Mouse (Mus musculus) layer of hippocampus, adult 18-20 months (tissue): ENCODE measurements around the gene Fam170b. TPM values are rescaled to one million over a fixed set of nuclear protein-coding genes. Genes with fewer than 3 reads are reported as not detected.
A peak's percentile ranks its signal among the peaks of the same experiment; 100 is the strongest.

Experiments used
- DNase-seq, 2 experiments: peaks; one replicate each; pipeline ENCODE4 v3.0.0; 2022; ENCODE audit warnings: low spot score in 2 of 2
- long read RNA-seq: library from polyadenylated mRNA; stranded (forward); transcript quantifications from one replicate; pipeline ENCODE4 v2.0.0, GENCODE M21; 2021
- total RNA-seq, 2 experiments: library from RNA; stranded (reverse); gene quantifications; 2 replicates each; pipeline ENCODE4 v1.2.3; 2021

Gene Fam170b
- total RNA-seq: not detected
- long read RNA-seq: 0 reads

DNA sequence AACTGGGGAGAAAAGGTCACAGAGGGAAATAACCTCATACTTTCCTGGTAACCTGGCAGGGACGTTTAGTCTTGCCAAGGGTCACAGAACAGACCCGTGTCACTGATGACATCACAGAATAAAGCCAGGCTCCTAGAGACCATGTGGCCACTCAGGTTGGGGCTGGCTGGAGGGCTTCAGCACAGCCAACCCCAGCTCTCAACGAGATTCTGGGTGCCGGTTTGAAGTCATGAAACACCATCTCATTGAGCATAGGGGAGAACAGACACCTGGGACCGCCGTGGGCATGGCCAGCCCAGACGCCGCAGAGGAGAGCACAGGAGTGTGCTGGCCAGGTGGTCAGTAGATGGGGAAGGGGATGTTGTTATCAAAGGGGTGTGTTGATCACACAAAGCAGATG, at the start of gene Fam170b:
Fam170b (plus strand) TSS at position 116 of the 400 bp plus-strand sequence.
- no peak for DNase-seq

DNA sequence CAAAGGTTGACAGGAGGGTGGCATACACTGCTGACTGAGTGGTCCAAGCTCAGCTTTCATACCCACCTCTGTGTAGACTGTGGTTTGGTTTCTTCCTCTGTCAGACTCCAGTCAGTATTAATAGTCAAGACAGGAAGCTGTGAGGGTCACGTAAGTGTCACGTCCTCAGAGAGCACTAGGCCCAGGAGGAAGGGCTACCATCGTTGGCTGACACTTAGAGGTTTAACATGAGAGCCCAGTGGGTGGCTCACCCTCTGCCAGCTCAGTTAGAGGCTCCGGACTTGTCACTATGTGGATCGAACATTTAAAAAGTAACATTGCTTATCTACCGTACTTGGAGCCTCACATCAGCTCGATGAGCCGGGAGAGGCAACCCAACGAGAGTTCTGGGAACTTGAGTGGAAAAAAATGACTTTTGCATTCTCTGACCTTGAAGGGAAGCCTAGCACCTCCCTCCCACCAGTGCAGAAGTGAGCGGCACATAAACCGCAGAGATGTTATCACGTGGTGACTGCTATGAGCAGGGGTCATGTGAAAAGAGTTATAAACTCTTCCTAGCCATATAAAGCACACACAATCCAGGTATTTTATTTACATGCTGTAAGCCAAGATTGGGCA, 49.5 kb upstream of the Fam170b start:
- no peak for DNase-seq

DNA sequence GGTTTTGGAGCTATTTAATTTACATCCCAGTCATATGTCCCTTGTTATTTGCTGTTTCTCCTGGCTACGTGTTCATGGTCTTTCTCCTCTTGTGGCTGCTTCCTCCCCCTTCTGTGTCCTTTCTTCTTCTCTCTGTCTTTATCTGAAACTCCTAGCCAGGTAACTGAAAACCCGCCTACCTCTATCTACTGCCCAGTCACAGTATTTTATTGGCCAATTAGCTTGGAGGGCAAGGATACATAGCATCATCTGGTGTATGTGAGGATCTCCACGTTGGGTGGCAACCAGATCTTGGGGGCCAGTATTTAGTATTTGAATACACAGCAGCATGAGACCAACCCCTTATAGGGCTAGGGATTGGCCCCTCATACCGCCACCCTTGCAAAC, 49.0 kb upstream of the Fam170b start:
- DNase-seq: no peak

DNA sequence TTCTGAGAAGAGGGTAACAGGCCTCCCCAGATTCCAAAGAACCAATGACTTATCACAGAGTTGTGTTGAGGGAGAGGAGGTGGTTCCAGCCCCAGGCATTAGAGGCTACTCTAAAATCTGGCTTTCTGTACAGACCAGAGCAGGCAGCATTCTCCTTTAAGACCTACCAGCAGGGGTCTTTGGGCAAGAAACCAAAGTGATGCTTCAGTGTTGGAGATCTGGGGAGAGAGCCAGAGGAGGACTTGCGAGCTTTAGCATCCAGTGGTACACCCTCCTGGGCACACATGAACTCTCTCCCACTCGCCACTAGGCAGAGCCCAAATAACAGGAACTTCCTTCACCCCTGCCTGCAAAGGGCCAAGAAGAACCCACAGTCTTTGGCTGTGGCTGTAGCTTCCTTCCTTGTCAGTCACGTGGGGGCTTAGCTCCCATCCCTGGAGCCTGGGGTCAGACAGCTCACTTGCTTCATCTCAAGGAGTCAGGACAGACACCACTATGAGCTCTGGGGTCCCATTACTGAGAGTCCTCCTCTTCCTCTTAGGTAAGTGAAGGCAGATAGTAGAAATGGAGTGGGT, 48.1 kb upstream of the Fam170b start, which contains the start of gene Tmem273:
Tmem273 (plus strand) TSS at position 408 of the 575 bp plus-strand sequence.
- peak in 1 of 2 experiments; percentile 1 for DNase-seq

DNA sequence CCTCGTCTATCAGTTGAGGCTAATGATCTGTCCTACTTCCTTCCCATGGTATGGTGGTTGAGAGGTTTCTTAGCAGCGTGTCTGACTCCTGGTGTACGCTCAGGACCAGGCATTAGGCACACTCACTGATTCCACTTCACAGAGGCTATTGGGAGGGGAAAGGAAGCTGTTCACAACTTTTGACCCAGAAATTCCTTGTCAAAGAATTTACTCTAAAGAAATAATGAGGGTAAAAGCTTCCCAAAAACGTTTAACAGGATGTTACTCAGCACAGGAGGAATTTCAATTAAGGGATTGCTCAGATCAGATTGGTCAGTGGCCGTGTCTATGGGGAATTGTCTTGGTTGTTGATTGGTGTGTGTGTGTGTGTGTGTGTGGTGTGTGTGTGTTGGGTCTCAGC, 46.1 kb upstream of the Fam170b start:
- DNase-seq: no peak

DNA sequence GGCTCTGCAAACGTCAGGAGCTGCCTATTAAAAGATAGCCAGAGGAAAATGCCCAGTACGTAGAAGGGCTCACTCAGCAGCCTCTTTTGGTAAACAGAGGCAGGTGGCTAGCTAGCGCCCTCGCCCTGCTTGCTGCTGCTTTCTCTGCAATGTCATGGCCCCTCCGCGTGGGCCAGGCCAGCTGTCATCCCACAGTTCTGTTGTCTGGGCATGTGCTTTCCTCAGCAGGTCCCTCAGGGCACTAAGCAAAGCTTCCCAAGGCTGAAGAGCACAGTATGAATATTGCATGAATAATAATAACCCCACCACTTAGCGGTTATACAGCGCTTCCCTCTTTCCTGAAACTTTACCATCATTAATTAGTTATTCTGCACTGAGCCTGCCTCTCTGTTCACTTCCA, 37.4 kb upstream of the Fam170b start:
- DNase-seq: no peak

DNA sequence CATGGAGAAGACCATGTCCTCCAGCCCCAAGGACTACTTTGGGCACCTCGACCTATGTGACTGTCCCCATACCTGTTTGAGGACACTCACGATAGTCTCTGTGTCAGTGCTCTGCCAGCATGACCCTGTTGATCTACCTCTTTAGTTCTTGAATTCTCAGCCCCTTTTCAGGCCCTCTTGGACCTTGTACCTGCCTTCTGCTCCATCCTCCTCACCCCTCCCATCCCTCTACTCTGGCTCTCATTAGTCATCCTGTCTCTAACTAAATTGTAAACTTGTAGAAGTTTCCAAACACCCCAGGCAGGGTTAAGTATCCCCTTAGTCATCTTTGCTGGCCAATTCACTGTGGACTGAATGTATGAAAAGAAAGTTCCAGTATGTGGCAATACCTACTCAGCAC, 36.0 kb upstream of the Fam170b start:
- no peak for DNase-seq

DNA sequence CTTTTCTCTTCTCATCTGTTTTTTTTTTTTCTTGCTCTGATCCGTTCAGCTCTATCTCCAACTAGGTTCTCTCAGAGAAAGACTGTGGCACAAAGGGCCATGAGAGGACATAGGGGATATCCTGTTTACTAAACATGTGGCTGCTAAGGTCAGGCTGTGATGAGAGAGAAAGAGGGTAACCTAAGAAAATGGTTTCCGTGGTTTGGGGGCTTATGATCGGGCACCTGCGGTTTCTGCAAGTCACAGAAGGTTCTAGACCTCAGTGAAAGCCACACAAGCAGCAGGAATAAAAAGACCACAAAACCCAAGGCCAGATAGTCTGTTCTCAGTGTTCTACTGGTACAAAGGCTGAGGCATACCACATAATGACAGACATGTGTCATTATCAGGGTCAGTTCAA, 35.4 kb upstream of the Fam170b start:
- no peak for DNase-seq

DNA sequence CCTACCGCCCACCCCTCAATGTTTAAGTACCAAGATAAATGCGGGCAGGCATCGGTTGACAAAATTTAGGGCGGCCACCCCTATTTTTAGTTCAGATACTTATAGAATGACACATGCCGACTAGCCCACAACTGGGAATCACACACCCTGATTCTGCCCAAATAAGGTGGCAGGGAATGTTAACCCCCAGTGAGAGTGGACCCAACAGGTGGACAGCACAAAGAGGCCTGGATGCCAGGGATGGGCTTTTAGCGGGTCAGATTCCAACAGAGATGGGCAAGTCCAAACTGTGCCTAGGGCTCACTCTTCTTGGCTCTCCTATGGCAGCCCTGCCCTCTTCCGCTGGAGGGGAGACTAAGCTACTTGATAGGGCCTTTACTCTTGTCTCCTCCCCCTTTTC, 33.7 kb upstream of the Fam170b start:
- DNase-seq: no peak

DNA sequence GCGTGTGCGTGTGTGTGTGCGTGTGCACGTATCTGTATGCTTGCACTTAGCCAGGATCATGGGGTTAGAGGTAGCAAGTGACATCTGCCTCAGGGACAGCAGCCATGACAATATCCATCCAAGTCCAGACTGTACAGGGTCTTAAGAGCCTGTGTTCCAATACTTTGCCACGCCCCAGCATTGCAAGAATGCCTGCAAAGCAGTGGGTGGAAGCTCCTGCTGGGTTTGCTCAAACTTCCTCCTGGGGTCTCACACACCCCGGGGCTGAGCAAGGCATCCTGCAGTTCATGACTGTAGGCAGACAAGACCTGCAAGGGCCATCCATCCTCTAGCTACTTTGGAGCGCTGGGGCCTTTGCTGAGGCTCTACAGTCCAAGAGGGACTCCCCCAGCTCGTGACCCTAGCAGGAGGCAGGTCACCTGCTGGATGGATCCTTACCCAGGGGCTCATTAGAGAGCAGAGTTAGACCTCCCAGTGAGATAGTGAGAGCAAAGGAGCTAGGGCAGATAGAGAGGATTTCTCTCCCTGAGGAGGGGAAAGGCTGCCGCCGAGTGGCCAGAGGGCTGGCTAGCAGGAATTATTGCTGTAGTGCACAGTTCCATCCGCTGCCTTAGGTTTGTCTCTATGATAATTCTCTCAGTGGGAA, 32.6 kb upstream of the Fam170b start:
- no peak for DNase-seq

DNA sequence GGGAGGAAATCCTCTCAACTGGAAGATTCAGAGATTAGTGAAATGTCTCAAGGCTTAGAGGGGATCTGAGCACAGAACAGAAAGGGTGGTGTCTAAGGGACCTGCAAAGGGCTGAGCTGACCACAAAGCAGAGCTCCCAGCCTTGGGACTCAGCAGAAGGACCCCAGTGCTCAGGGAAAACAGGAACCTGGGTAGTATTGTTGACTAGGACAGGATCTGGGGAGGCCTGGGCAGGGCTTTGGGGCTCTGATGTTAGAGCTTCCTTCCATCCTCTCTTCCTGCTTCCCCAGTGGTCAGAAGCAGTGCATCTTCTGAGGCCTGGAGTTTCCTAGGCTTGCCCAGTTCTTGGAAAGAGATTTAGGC, 32.1 kb upstream of the Fam170b start:
- DNase-seq: no peak

DNA sequence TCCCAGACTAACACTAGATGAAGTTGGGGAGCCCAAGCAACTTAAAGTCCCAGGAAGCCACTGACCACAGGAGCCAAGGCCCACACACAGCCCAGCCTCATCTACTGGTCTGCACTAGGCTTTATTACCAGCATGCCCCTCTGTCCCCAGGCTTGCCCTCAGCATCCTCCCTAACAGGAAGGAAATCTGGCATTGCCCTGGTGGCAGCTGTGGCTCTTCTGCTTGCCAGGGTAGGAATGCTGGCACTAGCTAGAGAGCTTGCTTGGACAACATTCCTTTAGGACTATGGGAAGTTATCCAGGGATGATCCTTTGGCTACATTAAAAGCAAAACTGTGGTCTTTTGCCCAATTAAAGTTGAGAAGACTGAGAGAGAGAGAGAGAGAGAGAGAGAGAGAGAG, 23.7 kb upstream of the Fam170b start:
- no peak for DNase-seq

DNA sequence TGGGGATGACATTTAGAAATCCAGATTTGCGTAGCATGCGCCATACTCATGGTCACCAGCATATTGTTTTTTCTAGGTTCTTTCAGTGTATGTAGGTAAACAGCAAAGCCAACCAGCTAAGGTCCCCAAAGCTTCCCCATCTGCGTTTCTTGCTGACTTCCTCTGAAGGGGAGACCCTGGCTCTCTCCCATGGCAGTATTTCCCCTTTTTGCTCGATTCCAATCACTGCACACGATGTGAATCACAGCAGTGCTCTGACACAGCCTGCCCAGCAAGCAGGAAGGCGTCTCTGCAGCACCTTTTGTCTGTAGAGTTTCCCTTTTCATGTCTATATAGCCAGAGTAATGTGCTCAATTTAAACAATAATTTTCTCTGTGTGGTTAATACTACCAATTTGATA, 21.3 kb upstream of the Fam170b start:
- no peak for DNase-seq

DNA sequence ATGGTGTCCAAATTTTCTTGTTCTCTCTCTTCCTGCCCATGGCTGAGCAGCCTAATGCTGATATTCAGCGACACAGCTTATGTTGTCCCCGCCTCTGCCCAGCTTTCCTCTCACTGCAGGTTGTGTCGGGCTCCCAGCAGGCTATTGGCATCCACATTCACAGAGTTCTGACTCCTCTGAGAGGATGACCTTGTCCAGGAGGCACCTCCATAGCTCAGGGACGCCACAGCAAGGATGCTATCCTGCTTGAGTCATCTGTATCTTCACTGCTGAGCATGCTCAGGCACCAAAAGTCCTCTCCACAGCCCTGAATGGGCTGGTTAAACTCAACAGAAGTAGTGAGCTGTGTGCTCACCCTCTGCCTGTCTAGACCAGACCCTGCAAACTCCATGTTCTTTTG, 18.8 kb upstream of the Fam170b start:
- no peak for DNase-seq

DNA sequence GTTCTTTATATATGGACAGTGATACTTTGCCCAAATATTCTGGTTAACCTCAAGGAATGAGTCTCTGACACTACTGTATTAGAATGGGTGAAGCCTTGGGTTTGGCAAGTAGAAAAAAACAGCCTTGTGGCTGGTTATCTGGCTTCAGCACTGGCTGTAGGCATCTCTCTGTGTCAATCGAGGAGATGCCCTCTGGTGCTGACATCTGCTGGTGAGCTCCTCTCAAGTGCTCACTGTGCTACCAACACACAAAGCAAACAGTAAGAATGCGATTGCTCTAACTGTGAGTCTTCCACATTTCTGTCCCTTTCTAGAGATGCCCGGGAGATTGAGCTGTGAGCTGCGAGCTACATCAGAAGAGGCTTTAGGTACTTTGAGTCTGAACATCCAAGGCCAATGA, 17.2 kb upstream of the Fam170b start:
- DNase-seq: no peak

DNA sequence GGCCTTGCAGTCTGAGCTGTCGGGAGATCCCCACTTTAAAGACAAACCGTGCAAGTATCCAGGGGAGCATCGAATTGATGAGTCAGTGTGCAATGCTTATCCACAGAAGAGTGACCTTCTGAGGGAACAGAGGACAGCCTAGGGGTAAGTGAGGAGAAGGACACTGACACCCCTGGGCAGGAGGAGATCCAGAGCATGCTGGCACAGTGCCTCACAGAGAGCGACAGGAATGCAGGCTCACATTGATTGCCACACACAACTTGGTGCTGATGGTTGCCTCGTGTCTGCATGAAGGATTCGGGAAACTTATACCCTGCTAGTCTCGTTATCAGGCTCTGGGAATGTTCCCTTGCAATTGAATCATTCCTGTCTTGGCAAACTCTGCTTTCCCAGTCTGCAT, 16.5 kb upstream of the Fam170b start:
- no peak for DNase-seq

DNA sequence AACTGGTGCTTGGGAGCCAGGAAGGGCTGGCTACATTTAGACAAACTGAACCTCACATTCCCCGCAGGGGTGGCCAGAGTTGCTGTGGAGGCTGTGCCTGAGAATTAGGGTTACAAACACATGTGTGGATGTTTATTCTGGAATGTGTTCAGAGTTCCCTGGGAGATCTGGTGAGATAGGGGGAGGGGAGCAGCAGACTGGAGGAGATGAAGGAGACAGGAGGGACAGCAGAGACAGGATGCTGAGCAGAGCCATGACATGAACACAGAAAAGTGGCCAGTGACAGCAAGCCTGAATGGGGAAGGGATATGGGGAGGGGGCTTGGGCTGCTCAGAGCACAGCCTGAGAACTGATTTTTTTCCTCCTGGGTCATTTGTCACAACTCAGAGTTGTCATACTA, 14.5 kb upstream of the Fam170b start:
- no peak for DNase-seq

DNA sequence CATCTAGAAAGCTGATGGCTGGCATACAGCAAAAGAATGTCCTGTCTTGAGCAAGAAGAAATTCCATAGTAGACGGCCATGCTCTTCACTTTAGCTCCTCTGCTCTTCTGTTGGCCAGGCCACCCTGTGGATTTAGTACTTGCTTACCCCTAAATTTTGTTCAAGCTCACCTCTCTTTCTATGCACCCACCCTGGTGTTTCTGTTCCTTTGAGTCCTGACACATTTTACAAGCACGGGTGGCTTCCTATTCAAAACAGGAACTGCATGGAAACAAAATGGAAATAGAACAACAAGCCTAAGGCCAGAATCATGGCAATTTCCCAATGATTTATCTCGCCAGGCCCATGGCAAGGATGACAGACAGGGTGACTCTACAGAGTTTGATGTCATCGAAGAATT, 10.9 kb upstream of the Fam170b start:
- no peak for DNase-seq

DNA sequence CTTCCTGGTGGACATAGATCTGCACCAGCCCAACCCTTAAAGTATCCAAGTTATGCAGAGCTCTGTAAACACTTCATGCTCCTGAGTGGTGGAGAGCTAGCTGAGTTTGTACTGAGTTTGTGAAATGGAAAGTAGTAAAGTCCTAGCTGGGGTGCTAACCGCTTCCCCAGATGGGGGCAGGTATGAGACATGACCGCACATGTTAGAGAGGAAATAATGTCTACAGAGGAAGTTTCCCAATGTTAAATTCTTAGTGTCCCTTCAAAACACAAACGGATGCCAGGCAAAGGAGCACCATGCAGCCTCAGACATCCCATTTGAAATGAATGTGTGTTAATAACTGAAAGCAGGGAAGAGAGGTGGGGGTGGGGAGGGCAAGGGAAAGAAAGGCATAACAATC, 9.9 kb upstream of the Fam170b start:
- no peak for DNase-seq

DNA sequence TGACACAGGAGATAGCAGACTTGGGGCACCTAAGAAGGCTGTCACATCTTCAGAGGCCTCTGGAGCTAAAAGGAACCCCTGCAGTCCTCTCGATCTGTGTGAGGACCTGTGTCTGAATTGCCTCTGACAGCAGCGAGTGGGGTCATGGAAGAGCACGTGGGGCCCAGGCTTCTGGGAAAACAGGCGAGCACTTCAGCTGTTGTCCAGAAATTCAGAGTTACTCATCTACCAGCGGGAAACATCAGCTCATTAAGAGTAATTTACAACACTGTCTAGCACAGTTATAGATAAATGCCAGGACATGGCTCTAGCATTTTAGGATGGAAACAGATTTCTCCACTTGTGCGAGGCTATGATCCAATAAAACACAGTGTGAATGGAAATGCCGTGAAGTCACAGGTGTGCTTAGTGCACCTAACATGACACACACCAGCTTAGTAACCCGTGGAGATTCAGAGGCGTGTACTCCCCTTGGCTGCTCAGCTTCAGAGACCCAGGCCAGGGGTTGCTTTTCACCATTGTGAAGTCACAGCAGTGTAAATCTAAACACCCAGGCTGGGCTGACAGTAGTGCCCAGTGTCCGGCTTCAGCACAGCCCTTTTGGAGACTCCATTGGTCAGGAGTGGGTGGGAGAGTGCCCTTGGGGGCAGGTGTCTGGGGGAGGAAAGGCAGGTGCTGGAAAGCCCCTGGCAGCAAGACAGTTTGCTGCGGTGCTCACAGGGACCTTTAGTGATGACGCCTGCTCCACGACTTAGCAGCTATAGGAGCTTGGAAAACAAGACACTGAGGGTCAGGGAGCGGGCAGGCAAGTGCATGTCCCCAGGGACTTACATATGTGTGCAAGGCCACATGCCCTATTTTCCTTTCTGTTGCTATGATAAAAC, 9.3 kb upstream of the Fam170b start:
- DNase-seq: no peak

DNA sequence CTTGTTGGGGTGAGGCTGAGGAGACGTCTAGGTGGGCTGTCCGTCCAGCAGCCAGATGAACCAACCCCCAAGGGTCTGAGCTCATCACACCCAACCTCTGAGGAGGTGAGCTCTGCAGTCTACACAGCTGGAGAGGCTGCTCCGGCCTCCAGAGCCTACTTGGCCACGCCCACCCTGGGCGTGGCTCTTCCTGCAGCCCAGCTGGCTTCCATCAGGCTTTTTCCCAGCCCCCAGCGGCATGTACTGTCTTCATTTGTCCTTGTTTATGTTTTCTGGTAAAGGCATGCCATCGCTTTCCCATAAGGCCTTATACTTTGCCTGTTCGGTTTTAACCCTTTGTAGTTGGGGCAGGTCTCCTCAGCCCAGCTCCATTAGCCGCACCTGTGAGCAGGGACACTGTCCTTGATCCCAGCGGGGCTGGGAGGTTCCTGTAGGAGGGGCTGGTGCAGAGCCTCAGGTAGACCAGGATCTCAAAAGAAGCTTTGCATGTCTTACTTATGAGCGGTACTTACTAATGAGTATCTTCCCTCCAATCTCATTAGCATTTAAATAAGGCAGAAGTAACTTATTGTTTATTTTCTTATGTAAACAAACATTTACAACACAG, 8.2 kb upstream of the Fam170b start:
- no peak for DNase-seq

DNA sequence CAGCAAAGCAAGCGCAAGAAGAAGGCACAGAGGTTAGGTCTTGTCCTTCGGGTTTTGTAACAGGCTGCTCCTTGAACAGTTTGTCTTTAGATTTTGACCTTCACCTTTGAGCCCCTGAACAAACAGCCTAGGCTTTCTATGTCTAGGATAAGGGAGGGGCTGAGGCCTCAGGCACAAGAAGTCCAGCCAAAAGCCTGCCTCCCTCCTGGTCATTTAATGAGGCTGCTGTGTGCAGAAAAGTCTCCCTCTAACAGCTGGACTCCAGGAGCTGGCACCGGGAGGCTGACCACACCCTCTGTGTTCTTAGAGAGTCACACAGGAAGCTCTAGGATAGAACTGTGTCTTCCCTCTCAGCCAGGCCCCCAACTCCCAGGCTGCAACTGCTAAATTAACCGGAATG, 6.6 kb upstream of the Fam170b start:
- no peak for DNase-seq
